Mouse (Mus musculus) CD4-positive naive resting alpha-beta T cell, adult 76 days (primary cell): ENCODE measurements around the gene Npas1. TPM values are rescaled to one million over a fixed set of nuclear protein-coding genes. Genes with fewer than 3 reads are reported as not detected.

Experiments used
- total RNA-seq: library from RNA; stranded (reverse); gene quantifications from one replicate; pipeline ENCODE4 v1.2.4, GENCODE M21; 2023

Npas1 gene
- total RNA-seq, result not detected

GRCm38 (mm10) chr7:16477628-16478027 lies at the start of gene Npas1:
TSS of gene Npas1 (minus strand) at chr7:16477728.

GRCm38 (mm10) chr7:16452587-16453073 lies 24.9 kb downstream of the Npas1 start, which contains the start of gene Tmem160:
TSS of gene Tmem160 (plus strand) at chr7:16452779.

Other genes starting within 250 kb of the Npas1 start
- 0.21 TPM for gene C5ar2, start 233.6 kb downstream of the Npas1 start, total RNA-seq
- gene C5ar1, start 218.2 kb downstream of the Npas1 start, total RNA-seq, result 1.1 TPM
- gene Inafm1, start 204.1 kb downstream of the Npas1 start, total RNA-seq, result 40.5 TPM
- 373 TPM for gene Ccdc9, start 190.9 kb downstream of the Npas1 start, total RNA-seq
- 93.4 TPM for gene Bbc3, start 169.3 kb downstream of the Npas1 start, total RNA-seq
- 59.0 TPM for gene Sae1, start 89.9 kb downstream of the Npas1 start, total RNA-seq
- 87.5 TPM for gene Zc3h4, start 76.8 kb downstream of the Npas1 start, total RNA-seq
- gene Tmem160, start 24.9 kb downstream of the Npas1 start, total RNA-seq, result 35.0 TPM
- 21.1 TPM for gene Arhgap35, start 137.3 kb upstream of the Npas1 start, total RNA-seq
- gene Ceacam15, start 198.0 kb upstream of the Npas1 start, total RNA-seq, result not detected
- gene Ceacam9, start 244.2 kb upstream of the Npas1 start, total RNA-seq, result not detected